Mouse (Mus musculus) kidney, embryonic 16.5 days (tissue): Measurements from ENCODE around the gene 2010111I01Rik. TPM values are rescaled to one million over a fixed set of nuclear protein-coding genes. Genes with fewer than 3 reads are reported as not detected.

ENCODE experiments used
- ATAC-seq: fragments of 200-750 bp; cut with Nextera tagmentation; 2 replicates; pipeline ENCODE4 v1.8.0; 2017; ENCODE audit warnings: moderate TSS enrichment; ENCODE audit not compliant: low FRiP score, low TSS enrichment
- H3K27ac ChIP-seq: fragments of 300-500 bp; sonication (generic); 2 replicates; pipeline ENCODE4 v1.5.1; 2014; ENCODE audit warnings: low read length
- H3K27me3 ChIP-seq: fragments of 300-500 bp; sonication (generic); 2 replicates; pipeline ENCODE4 v1.6.1; 2014; ENCODE audit warnings: low read length, control low read depth, mixed read lengths; ENCODE audit not compliant: insufficient read depth
- H3K36me3 ChIP-seq: fragments of 300-500 bp; sonication (generic); 2 replicates; pipeline ENCODE4 v1.6.1; 2014; ENCODE audit warnings: low read length, control low read depth, mixed read lengths; ENCODE audit not compliant: insufficient read depth
- H3K4me1 ChIP-seq: fragments of 300-500 bp; sonication (generic); 2 replicates; pipeline ENCODE4 v1.6.1; 2014; ENCODE audit warnings: low read length, control low read depth, mixed read lengths; ENCODE audit not compliant: insufficient read depth
- H3K4me2 ChIP-seq: fragments of 300-500 bp; sonication (generic); replicated peaks from 2 replicates; pipeline ENCODE4 v1.6.1; 2014; ENCODE audit warnings: low read depth, low read length
- H3K4me3 ChIP-seq: fragments of 300-500 bp; sonication (generic); 2 replicates; pipeline ENCODE4 v1.5.1; 2014; ENCODE audit warnings: mild to moderate bottlenecking, low read length
- H3K9ac ChIP-seq: fragments of 300-500 bp; sonication (generic); replicated peaks from 2 replicates; pipeline ENCODE4 v1.6.1; 2014; ENCODE audit warnings: low read length
- H3K9me3 ChIP-seq: fragments of 300-500 bp; sonication (generic); 2 replicates; pipeline ENCODE4 v1.6.1; 2016; ENCODE audit warnings: low read length, control low read depth
- WGBS: fragments of 180-500 bp; shearing (Covaris S2); extraction: QIAGEN DNeasy Blood & Tissue Kit; methylation state at CpG from one replicate; pipeline ENCODE4 v1.1.7; 2014; 5-methylcytosine and 5-hydroxymethylcytosine counted together
- polyA plus RNA-seq: library from polyadenylated mRNA; unstranded; fragments of >200 nt; fragmentation: Nextera tagmentation; extraction: Ambion mirVana; gene quantifications from 2 replicates; pipeline ENCODE4 v1.2.1, GENCODE M21; 2015

2010111I01Rik gene
- polyA plus RNA-seq, 1 experiment from 2014 or later = 146 TPM

- no peaks in the 10 kb centered on the region for H3K9me3 ChIP-seq
- 84% methylated on average over 2 of the region's 2 CpGs for WGBS
- H3K27ac ChIP-seq = no peak overlapping the region
- no peak overlapping the region for H3K9ac ChIP-seq
- no peak overlapping the region for H3K4me2 ChIP-seq
- H3K36me3 ChIP-seq = no peaks in the 10 kb centered on the region
- H3K27me3 ChIP-seq = no peaks in the 10 kb centered on the region
- ATAC-seq = no peak
- H3K4me3 ChIP-seq = no peak overlapping the region
- peaks cover 4% of the 10 kb centered on the region; the same call in 1 of the 2 replicates for H3K4me1 ChIP-seq
These were observed 68.7 kb downstream of the 2010111I01Rik start for GRCm38 (mm10) chr13:63033364-63033763.

GRCm38 (mm10) chr13:63034666-63035065 lies 70.0 kb downstream of the 2010111I01Rik start:
- no peaks in the 10 kb centered on the region for H3K27me3 ChIP-seq
- 63% methylated on average over 4 of the region's 4 CpGs for WGBS
- H3K9me3 ChIP-seq = no peaks in the 10 kb centered on the region
- H3K9ac ChIP-seq = no peak overlapping the region
- no peaks in the 10 kb centered on the region for H3K36me3 ChIP-seq
- no peak overlapping the region for H3K4me2 ChIP-seq
- ATAC-seq = no peak
- H3K4me3 ChIP-seq = no peak overlapping the region
- no peak overlapping the region for H3K27ac ChIP-seq
- peaks cover 12% of the 10 kb centered on the region for H3K4me1 ChIP-seq

GRCm38 (mm10) chr13:63037906-63038305 lies 73.2 kb downstream of the 2010111I01Rik start:
- Histone ChIP-seq H3K4me3 (no peak overlapping the region), H3K9me3 (no peaks in the 10 kb centered on the region), H3K27ac (no peak overlapping the region), H3K4me1 (peaks cover 14% of the 10 kb centered on the region), H3K27me3 (no peaks in the 10 kb centered on the region), H3K36me3 (no peaks in the 10 kb centered on the region), H3K4me2 (no peak overlapping the region), H3K9ac (no peak overlapping the region)
- ATAC-seq = no peak
- 63% methylated on average over 10 of the region's 10 CpGs for WGBS

GRCm38 (mm10) chr13:63038415-63038814 lies 73.7 kb downstream of the 2010111I01Rik start:
- Histone ChIP-seq H3K4me3 (no peak overlapping the region), H3K36me3 (no peaks in the 10 kb centered on the region), H3K4me1 (peaks cover 14% of the 10 kb centered on the region), H3K9me3 (no peaks in the 10 kb centered on the region), H3K4me2 (no peak overlapping the region), H3K27ac (peak overlapping the region; percentile 73), H3K9ac (no peak overlapping the region), H3K27me3 (no peaks in the 10 kb centered on the region)
- whole genome bisulfite sequencing = 77% methylated on average over 2 of the region's 2 CpGs
- ATAC-seq = no peak

GRCm38 (mm10) chr13:63038871-63039270 lies 74.2 kb downstream of the 2010111I01Rik start:
- H3K4me1 ChIP-seq = peaks cover 14% of the 10 kb centered on the region
- H3K4me3 ChIP-seq = no peak overlapping the region
- no peaks in the 10 kb centered on the region for H3K27me3 ChIP-seq
- H3K9ac ChIP-seq = no peak overlapping the region
- no peaks in the 10 kb centered on the region for H3K9me3 ChIP-seq
- ATAC-seq = peak; percentile 72
- H3K27ac ChIP-seq = peak overlapping the region; percentile 73; the same call in 1 of the 2 replicates
- H3K4me2 ChIP-seq = no peak overlapping the region
- 50% methylated on average over 1 of the region's 1 CpGs for whole genome bisulfite sequencing
- no peaks in the 10 kb centered on the region for H3K36me3 ChIP-seq

- peaks cover 14% of the 10 kb centered on the region for H3K4me1 ChIP-seq
- H3K9ac ChIP-seq = no peak overlapping the region
- no peak overlapping the region for H3K4me2 ChIP-seq
- WGBS = 15% methylated on average over 6 of the region's 6 CpGs
- peak; percentile 74 for ATAC-seq
- no peaks in the 10 kb centered on the region for H3K9me3 ChIP-seq
- H3K27me3 ChIP-seq = no peaks in the 10 kb centered on the region
- no peaks in the 10 kb centered on the region for H3K36me3 ChIP-seq
- peak overlapping the region; percentile 58 for H3K27ac ChIP-seq
- H3K4me3 ChIP-seq = no peak overlapping the region
These were observed 74.6 kb downstream of the 2010111I01Rik start for GRCm38 (mm10) chr13:63039326-63039725.

GRCm38 (mm10) chr13:63039848-63040247 lies 75.2 kb downstream of the 2010111I01Rik start:
- Histone ChIP-seq H3K9me3 (no peaks in the 10 kb centered on the region), H3K36me3 (no peaks in the 10 kb centered on the region), H3K27ac (peak overlapping the region; percentile 58), H3K9ac (no peak overlapping the region), H3K4me1 (peaks cover 14% of the 10 kb centered on the region), H3K4me2 (no peak overlapping the region), H3K4me3 (no peak overlapping the region), H3K27me3 (no peaks in the 10 kb centered on the region)
- 71% methylated on average over 2 of the region's 2 CpGs for WGBS
- no peak for ATAC-seq

- H3K9me3 ChIP-seq = no peaks in the 10 kb centered on the region
- H3K4me2 ChIP-seq = no peak overlapping the region
- no peak overlapping the region for H3K9ac ChIP-seq
- no peak overlapping the region for H3K4me3 ChIP-seq
- H3K36me3 ChIP-seq = no peaks in the 10 kb centered on the region
- WGBS = 61% methylated on average over 2 of the region's 2 CpGs
- H3K4me1 ChIP-seq = peaks cover 7% of the 10 kb centered on the region
- no peaks in the 10 kb centered on the region for H3K27me3 ChIP-seq
- ATAC-seq = no peak
- no peak overlapping the region; the same call in 1 of the 2 replicates for H3K27ac ChIP-seq
These were observed 81.0 kb downstream of the 2010111I01Rik start for GRCm38 (mm10) chr13:63045504-63046205.

- peak; percentile 92 for ATAC-seq
- WGBS = 38% methylated on average over 7 of the region's 7 CpGs
- peaks cover 7% of the 10 kb centered on the region for H3K4me1 ChIP-seq
- H3K9ac ChIP-seq = no peak overlapping the region
- no peaks in the 10 kb centered on the region for H3K36me3 ChIP-seq
- H3K27me3 ChIP-seq = no peaks in the 10 kb centered on the region
- H3K4me2 ChIP-seq = no peak overlapping the region
- H3K9me3 ChIP-seq = no peaks in the 10 kb centered on the region
- H3K4me3 ChIP-seq = no peak overlapping the region
- H3K27ac ChIP-seq = no peak overlapping the region; the same call in 1 of the 2 replicates
These were observed 81.7 kb downstream of the 2010111I01Rik start for GRCm38 (mm10) chr13:63046206-63047020.

- H3K4me1 ChIP-seq = no peaks in the 10 kb centered on the region
- no peak overlapping the region for H3K4me3 ChIP-seq
- no peak overlapping the region for H3K27ac ChIP-seq
- no peak for ATAC-seq
- no peaks in the 10 kb centered on the region for H3K36me3 ChIP-seq
- peaks cover 3% of the 10 kb centered on the region; the same call in 1 of the 2 replicates for H3K9me3 ChIP-seq
- H3K9ac ChIP-seq = no peak overlapping the region
- WGBS = 75% methylated on average over 1 of the region's 1 CpGs
- H3K27me3 ChIP-seq = no peaks in the 10 kb centered on the region
- no peak overlapping the region for H3K4me2 ChIP-seq
These were observed 99.0 kb downstream of the 2010111I01Rik start for GRCm38 (mm10) chr13:63063706-63064105.
